Mouse (Mus musculus) heart, postnatal 10 days (tissue): ENCODE measurements around the gene Taf1. TPM values are rescaled to one million over a fixed set of nuclear protein-coding genes. Genes with fewer than 3 reads are reported as not detected.
"Not testable (repeated sequence)": the region's sequence is repeated elsewhere in the genome, so short reads cannot be mapped to it uniquely, and the experiment has no call there.

Experiments
- DNase-seq, 2 experiments: peaks; one replicate each; pipeline ENCODE4 v3.0.0; 2021
- intact Hi-C: fragments of 180-260 bp; cut with DNase I; formaldehyde crosslinking; loops from one replicate; pipeline ENCODE4 v1.15.1; 2025
- total RNA-seq, 2 experiments: library from RNA; stranded (reverse); gene quantifications; 2 replicates each; pipeline ENCODE4 v1.2.3; 2021

Taf1 gene
- total RNA-seq = 10 to 100 TPM; 18.9 to 22.0 TPM

DNA sequence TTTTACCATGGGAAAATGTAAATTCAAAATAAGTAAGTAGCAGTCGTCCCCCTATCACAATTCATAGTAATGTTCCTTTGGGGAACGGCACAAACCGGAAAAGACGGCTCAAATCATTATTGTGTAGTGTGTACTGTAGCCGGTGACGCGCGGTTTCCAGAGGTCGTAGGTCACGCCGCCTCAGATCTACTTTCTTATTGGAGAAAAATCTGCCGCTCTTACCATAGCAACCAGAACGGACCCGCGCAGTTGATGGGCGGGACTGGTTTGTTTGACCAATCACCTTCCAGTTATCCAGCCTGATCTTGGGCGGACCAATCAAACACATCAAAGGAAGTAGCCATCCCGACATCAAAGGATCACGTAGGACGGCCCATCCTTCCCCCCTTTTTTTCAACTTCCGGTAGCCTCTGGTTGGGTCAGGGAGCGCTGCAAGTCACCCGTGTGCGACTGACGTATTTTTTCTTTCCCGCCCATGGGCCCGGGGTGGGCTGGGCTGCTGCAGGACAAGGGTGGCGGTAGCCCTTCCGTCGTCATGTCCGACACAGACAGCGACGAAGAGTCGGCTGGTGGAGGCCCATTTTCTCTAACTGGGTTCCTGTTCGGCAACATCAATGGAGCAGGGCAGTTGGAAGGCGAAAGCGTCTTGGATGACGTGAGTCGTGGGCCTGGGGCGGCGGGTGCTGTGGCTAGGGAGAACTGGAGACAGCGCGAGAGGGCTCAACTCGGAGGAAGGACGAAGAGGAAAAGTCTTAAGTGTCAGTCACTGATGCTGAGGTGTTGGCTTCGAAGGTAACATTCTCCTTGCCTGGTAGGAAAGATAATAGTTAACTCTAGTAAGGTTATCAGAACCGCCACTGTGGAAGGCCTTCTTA is at the start of gene Taf1:
Gene Taf1, plus strand, starts transcription at position 388 of the 875 bp plus-strand sequence.
- intact Hi-C loops = no loop called here
- DNase-seq = peak; percentile 93 to 94

- DNase-seq = peak; percentile 38 to 65
- intact Hi-C loops = not testable (repeated sequence)
Measured at GRCm38 (mm10) chrX:101486487-101487152, 45.9 kb upstream of the Taf1 start.

DNA sequence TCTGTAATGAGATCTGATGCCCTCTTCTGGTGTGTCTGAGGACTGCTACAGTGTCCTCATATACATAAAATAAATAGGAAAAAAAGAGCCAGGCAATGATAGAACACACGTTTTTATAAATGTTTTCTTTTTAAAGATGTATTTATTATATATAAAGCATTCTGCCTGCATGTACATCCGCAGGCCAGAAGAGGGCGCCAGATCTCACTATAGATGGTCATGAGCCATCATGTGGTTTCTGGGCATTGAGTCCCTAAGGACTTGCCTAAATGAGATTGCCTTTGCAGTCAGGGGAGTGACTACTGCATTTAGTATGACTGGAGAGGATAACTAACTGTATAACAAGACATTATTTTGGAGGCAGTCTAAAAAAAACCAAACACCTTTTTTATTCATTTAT is 27.9 kb upstream of the Taf1 start:
- peak in 1 of 2 experiments; percentile 11 for DNase-seq
- intact Hi-C loops = no loop called here

- intact Hi-C loops = loop anchor here (5.0 kb wide), 1 partner anchor 383 kb away; no protein-coding TSS in a partner anchor
Measured at GRCm38 (mm10) chrX:101515710-101516109, 16.8 kb upstream of the Taf1 start.

GRCm38 (mm10) chrX:101518006-101518405 is 14.5 kb upstream of the Taf1 start:
- intact Hi-C loops = loop anchor here (5.0 kb wide), 1 partner anchor 386 kb away; no protein-coding TSS in a partner anchor
- DNase-seq = no peak

More at GRCm38 (mm10) chrX:101515710-101516109, 16.8 kb upstream of the Taf1 start:
- DNase-seq = peak in 1 of 2 experiments; percentile 9

DNA sequence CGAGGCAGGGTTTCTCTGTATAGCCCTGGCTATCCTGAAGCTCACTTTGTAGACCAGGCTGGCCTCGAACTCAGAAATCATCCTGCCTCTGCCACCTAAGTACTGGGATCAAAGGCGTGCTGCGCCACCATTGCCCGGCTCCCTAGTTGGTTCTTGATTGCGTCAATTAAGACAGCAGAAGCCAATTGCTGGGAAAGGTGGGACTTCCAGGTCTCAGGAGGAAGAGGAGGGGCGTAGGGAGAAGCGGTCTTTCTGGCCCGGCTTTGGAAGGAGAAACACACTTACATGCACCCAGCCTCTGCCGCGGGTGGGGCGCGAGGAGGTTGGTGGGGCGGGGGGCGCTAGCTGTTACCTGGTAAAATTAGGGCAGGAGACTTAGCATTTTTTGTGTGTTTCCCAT is 10.5 kb upstream of the Taf1 start:
- peak; percentile 13 for DNase-seq
- intact Hi-C loops = no loop called here

GRCm38 (mm10) chrX:101527356-101527755 is 5.2 kb upstream of the Taf1 start:
- DNase-seq = peak; percentile 18 to 22

DNA sequence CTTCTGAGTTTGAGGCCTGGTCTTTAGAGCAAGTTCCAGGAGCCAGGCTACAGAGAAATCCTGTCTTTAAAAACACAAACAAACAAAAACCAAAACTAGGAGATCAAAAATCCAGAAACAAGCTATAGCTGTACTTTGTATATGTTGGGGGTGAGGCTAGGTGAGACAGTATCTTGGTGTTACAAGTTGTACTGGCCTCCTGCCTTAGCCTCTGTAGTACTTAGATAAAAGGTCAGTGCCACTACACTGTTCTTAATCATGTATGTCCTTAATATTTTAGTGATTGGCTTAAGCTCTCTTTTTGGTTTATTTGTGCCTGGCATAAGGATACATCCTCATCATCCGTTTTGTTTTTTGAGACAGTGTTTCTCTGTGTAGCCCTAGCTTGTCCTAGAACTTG is 52.9 kb downstream of the Taf1 start:
- intact Hi-C loops = no loop called here
- DNase-seq = no peak

More at GRCm38 (mm10) chrX:101527356-101527755, 5.2 kb upstream of the Taf1 start:
- intact Hi-C loops = no loop called here

DNA sequence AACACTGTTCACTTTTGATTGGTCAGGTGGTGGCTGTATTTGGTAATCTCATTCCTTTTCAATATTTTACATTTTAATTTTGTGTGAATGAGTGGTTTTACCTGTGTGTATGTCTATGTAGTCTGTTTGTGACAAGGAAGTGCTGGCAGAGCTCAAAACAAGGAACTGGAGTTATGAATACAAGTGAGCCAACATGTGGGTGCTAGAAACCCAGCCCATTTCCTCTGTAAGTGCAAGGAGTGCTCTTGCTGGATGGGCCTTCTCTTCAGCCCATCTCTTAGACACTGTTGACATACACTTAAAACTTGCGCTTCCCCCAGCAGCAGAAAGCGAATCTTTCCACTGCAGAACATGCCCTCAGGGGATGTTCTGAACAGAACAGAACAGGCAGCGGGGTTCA is 83.6 kb downstream of the Taf1 start:
- no peak for DNase-seq
- intact Hi-C loops = no loop called here

DNA sequence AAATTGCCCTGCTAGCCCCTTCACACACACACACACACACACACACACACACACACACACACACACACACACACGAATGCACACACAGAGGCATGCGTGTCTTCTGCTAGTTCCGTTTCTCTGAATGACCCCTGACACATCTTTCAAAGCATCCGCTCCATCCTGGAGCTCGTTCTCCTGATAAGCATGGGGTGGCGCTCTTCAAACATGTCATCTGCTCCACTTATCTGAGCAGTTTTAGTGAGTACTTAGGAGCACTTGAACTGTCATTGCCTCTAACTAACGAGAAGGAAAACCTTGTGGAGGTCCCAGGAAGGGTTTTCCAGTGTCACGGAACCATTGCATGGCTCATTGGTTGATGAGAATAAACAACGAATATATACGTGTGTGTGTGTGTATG is 85.4 kb downstream of the Taf1 start:
- DNase-seq = peak in 1 of 2 experiments; percentile 15
- intact Hi-C loops = no loop called here

DNA sequence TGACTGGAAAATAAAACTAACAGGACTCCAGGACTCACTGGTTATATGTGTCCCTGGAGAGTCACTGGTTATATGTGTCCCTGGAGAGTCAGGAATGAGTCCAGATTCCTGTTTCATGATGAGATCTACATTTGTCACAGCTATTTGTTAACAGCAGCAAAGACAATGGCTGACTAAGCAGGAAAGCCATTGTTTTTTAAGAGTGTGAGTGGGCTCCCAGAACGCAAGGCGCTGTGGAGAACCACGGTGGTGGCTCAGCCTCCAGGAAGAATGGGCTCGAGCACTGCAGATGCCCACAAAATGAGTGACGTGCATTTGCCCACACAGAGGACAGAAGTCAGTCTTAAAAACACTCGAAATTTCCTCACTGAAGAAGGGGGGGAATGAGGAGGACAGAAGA is 87.8 kb downstream of the Taf1 start:
- intact Hi-C loops = no loop called here
- no peak for DNase-seq

- no peak for DNase-seq
- intact Hi-C loops = no loop called here
Measured at GRCm38 (mm10) chrX:101622539-101622938, 90.0 kb downstream of the Taf1 start.

GRCm38 (mm10) chrX:101636821-101637525 is 104.4 kb downstream of the Taf1 start:
- intact Hi-C loops = no loop called here

DNA sequence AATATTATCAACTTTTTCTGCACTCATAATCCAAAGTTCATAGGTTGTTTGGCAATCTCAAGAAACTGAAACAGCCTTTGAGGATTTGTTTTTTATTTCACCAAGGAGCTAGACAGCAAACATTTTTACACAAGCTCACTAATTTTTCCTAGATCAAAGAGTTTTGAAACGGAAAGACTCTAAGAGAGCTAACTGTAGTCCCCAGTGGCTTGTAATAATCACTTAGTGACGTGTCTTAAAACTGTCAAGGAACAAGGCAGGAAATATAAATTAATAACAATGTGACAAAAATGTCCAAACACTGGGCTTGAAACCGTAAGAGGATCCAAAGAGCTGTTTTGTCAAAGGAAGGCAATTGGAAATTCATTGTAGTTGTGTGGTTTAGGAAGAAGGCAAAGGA is 106.3 kb downstream of the Taf1 start:
- intact Hi-C loops = no loop called here
- DNase-seq = no peak

More at GRCm38 (mm10) chrX:101636821-101637525, 104.4 kb downstream of the Taf1 start:
- no peak for DNase-seq

DNA sequence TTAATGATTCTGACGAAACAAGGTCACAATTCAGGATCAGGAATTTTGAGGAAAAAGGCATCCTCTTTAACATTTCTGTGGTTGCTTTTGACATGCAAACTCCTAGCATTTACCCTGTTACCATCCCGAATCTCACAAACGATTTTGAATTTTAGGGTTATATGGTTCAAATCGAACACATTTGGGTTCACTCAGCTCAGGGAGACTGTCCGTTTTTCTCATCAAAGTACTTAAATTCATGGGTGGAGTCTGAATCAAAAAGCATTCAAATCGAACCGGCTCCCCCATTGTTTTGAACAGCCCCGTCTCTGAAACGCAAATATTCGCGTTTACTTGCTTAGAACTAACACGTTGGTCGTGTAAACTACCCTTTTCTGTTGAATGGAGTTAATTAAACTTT is 106.8 kb downstream of the Taf1 start:
- peak in 1 of 2 experiments; percentile 32 for DNase-seq
- intact Hi-C loops = no loop called here

- peak; percentile 93 to 95 for DNase-seq
- intact Hi-C loops = no loop called here
Measured at GRCm38 (mm10) chrX:101639741-101640166, 107.2 kb downstream of the Taf1 start, which contains the start of gene Ogt. TSS of gene Ogt (plus strand) at chrX:101640060.

DNA sequence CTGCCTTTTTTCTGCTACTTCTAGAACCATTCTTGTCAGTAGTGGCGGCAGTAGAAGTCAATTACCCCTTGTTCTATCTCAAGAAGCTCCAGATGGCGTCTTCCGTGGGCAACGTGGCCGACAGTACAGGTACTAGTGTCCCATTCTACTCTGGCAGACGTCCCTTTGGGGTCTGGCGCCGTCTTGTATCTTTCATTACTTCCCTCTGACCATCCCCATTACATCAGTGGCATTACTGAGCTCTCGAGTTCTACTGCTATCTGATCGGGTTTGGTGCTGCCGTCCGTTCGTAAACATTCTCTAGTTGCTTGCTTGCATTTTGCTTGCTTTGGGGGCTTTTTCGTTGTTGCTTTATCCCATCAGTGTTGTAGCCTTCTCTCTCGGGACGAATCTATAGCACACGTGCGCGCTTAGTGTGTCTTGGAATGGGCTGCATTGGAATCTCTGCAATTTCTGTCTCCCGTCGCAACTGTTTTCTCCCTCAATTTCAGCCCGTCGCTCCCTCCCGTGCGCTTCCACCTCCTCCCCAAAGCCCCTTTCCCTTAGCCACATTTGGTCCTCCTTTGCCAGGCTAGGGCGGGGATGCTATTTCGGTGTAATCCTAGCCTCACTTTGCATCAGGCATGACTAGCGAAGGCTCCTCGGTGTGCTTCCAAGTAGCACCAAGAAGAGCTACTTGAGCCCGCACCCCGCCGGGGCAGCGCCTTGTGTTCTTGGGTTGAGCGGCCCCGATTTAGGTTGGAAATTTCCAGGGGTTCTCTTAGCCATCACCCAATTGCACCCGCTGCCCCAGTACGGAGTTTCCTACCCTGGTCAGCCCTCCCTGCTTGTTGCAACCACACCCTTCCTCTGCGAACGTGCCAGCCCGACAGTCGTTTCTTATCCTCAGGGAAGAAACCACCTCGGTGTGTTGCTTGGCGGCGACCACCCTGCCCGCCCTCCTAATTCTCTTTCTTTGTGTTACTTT is 107.9 kb downstream of the Taf1 start:
- intact Hi-C loops = no loop called here
- peak; percentile 44 to 47 for DNase-seq

DNA sequence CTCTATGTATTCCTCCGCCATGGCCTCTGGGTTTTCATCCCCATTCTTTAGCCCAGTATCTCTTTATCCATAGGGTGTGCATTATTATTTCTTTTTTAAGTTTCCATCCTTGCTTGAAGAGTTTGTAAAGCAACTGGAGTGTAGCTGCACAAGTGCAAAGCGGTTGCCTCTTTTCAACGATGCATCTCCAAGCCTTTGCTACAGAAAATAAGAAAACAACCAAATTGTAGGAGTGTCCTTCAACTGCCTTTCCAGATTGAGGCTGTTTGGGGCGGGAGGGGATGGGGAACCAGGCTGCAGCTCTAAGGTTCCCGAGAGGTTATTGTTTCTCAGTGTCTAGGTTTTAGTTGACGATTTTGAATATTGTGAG is 108.6 kb downstream of the Taf1 start:
- intact Hi-C loops = no loop called here
- no peak for DNase-seq

GRCm38 (mm10) chrX:101642091-101642490 is 109.6 kb downstream of the Taf1 start:
- intact Hi-C loops = no loop called here
- DNase-seq = no peak

GRCm38 (mm10) chrX:101645286-101645685 is 112.8 kb downstream of the Taf1 start:
- DNase-seq = no peak
- intact Hi-C loops = no loop called here
